Comparison of ENCODE assay signal across 9 mouse cellular contexts in genomic region chr4:116703804-116704203, GRCm38 (mm10). TPM values are rescaled to one million over a fixed set of nuclear protein-coding genes. Genes with fewer than 3 reads are reported as not detected.
A peak's percentile ranks its signal among the peaks of the same experiment; 100 is the strongest.
DNase-seq lines count a peak whose midpoint lies in the region; ATAC-seq and TF ChIP-seq lines count a peak whose summit lies in the region.
"Had no signal": no experiment of that assay in that cellular context is flagged by ENCODE, and none has a peak within 500 bp of the region (broad histone marks: within the 10 kb centered on the region; RNA-seq: fewer than 3 reads in every experiment).

No protein-coding gene starts in this region.

- no peak overlapping the region for H3K4me3 ChIP-seq in forebrain, postnatal 0 days (ENCODE audit: low read depth, low read length)
- H3K4me3 ChIP-seq in forebrain, embryonic 15.5 days: no peak overlapping the region
- H3K4me3 ChIP-seq in bone marrow macrophage, adult 2 months (ENCODE audit: insufficient read depth, low read length): no peak overlapping the region
- H3K4me3 ChIP-seq: liver, embryonic 15.5 days had no signal

- no peaks in the 10 kb centered on the region for H3K9me3 ChIP-seq in forebrain, postnatal 0 days (ENCODE audit: low read length)
- no peaks in the 10 kb centered on the region for H3K9me3 ChIP-seq in forebrain, embryonic 15.5 days
- H3K9me3 ChIP-seq: liver, embryonic 15.5 days had no signal

- no peaks in the 10 kb centered on the region for H3K27me3 ChIP-seq in forebrain, postnatal 0 days (ENCODE audit: insufficient read depth, low read length)
- no peaks in the 10 kb centered on the region for H3K27me3 ChIP-seq in forebrain, embryonic 15.5 days
- no peaks in the 10 kb centered on the region for H3K27me3 ChIP-seq in splenic B cell, adult 2 months (ENCODE audit: control insufficient read depth, insufficient read depth, low read length, poor library complexity, severe bottlenecking)
- H3K27me3 ChIP-seq: liver, embryonic 15.5 days had no signal

- H3K27ac ChIP-seq in forebrain, postnatal 0 days (ENCODE audit: low read depth, low read length): no peak overlapping the region
- no peak overlapping the region for H3K27ac ChIP-seq in forebrain, embryonic 15.5 days (replicated peaks)
- H3K27ac ChIP-seq in bone marrow macrophage, adult 2 months (ENCODE audit: insufficient read depth, low read depth, low read length): no peak overlapping the region
- H3K27ac ChIP-seq: liver, embryonic 15.5 days had no signal

- DNase-seq in forebrain, postnatal 0 days: peak; percentile 70
- peak; percentile 88 for DNase-seq in CD4-positive, CD25-positive, alpha-beta regulatory T cell, adult 2 months (ENCODE audit: low read depth, low spot score)
- DNase-seq in kidney, postnatal 10 days: peak; percentile 87
- peak; percentile 86 for DNase-seq in lung, postnatal 36 days
- peak; percentile 87 for DNase-seq in splenic B cell, adult 2 months (ENCODE audit: low read depth, low spot score)

- H3K9ac ChIP-seq in forebrain, postnatal 0 days: no peak overlapping the region
- H3K9ac ChIP-seq in forebrain, embryonic 15.5 days (replicated peaks): no peak overlapping the region
- H3K9ac ChIP-seq: liver, embryonic 15.5 days had no signal

- no peak overlapping the region for H3K4me2 ChIP-seq in forebrain, postnatal 0 days (ENCODE audit: low read depth)
- H3K4me2 ChIP-seq in forebrain, embryonic 15.5 days (replicated peaks): no peak overlapping the region
- H3K4me2 ChIP-seq: liver, embryonic 15.5 days had no signal

- peak; percentile 74 for TF ChIP-seq CTCF in forebrain, postnatal 0 days (IDR thresholded peaks at IDR 0.05; ENCODE audit: low read depth)
- TF ChIP-seq CTCF in bone marrow macrophage, adult 2 months (IDR thresholded peaks at IDR 0.05; ENCODE audit: low read depth, low read length): peak; percentile 56

- no peak for ATAC-seq in forebrain, postnatal 0 days
- no peak for ATAC-seq in forebrain, embryonic 15.5 days (replicated peaks)
- ATAC-seq in erythroid progenitor cell, adult 5-6 weeks (replicated peaks; ENCODE audit: low FRiP score, poor library complexity, severe bottlenecking): 0 out of 2 replicates have a peak, but pooled peaks have one; percentile 39

- H3K4me1 ChIP-seq in forebrain, postnatal 0 days (ENCODE audit: insufficient read depth): no peaks in the 10 kb centered on the region
- H3K4me1 ChIP-seq in forebrain, embryonic 15.5 days: peaks cover 8% of the 10 kb centered on the region
- H3K4me1 ChIP-seq in bone marrow macrophage, adult 2 months (ENCODE audit: control insufficient read depth, insufficient read depth, low read length): 0 out of 2 replicates have a peak, but pooled peaks cover 3% of the 10 kb centered on the region

- 33% methylated on average over 6 of the region's 6 CpGs for WGBS in forebrain, postnatal 0 days
- WGBS in forebrain, embryonic 15.5 days: 39% methylated on average over 6 of the region's 6 CpGs

- H3K36me3 ChIP-seq in forebrain, postnatal 0 days (ENCODE audit: insufficient read depth): peaks cover 9% of the 10 kb centered on the region
- H3K36me3 ChIP-seq in forebrain, embryonic 15.5 days: peaks cover 19% of the 10 kb centered on the region
- H3K36me3 ChIP-seq in splenic B cell, adult 2 months (ENCODE audit: control insufficient read depth, insufficient read depth, low read length, poor library complexity, severe bottlenecking): 0 out of 2 replicates have a peak, but pooled peaks cover 4% of the 10 kb centered on the region

- TF ChIP-seq POLR2A in bone marrow macrophage, adult 2 months (IDR thresholded peaks at IDR 0.05; ENCODE audit: borderline replicate concordance, low read depth, low read length): no peak

RNA-seq across cellular contexts. Expression of gene Mmachc, which starts 4.4 kb away (rescaled TPM):
- 19.6 and 23.0 TPM in 2 replicates for total RNA-seq in forebrain, postnatal 0 days (2014; rRNA removed)
- polyA plus RNA-seq in forebrain, postnatal 0 days (2015; fragmentation: Nextera tagmentation; extraction: Ambion mirVana): 16.4 and 21.9 TPM in 2 replicates
- 25.5 and 27.7 TPM in 2 replicates for polyA plus RNA-seq in forebrain, embryonic 15.5 days (2015; fragmentation: Nextera tagmentation; extraction: Ambion mirVana)
- polyA plus RNA-seq in bone marrow macrophage, adult 2 months (2012; ENCODE audit: insufficient read depth, insufficient read length, missing spikeins): 3.6 and 4.5 TPM in 2 replicates
- total RNA-seq in erythroid progenitor cell, adult 5-6 weeks (2015; ENCODE audit: low replicate concordance): 2.9 and 12.6 TPM in 2 replicates
- total RNA-seq in erythroid progenitor cell, adult 5-6 weeks (2017; ENCODE audit: low replicate concordance): 1.5 and 3.6 TPM in 2 replicates

RNA-seq across cellular contexts. Expression of gene Ccdc163, which starts 4.5 kb away (rescaled TPM):
- 13.2 and 15.2 TPM in 2 replicates for total RNA-seq in forebrain, postnatal 0 days (2014; rRNA removed)
- polyA plus RNA-seq in forebrain, postnatal 0 days (2015; fragmentation: Nextera tagmentation; extraction: Ambion mirVana): 5.3 and 5.7 TPM in 2 replicates
- 17.2 and 19.5 TPM in 2 replicates for polyA plus RNA-seq in forebrain, embryonic 15.5 days (2015; fragmentation: Nextera tagmentation; extraction: Ambion mirVana)
- polyA plus RNA-seq in bone marrow macrophage, adult 2 months (2012; ENCODE audit: insufficient read depth, insufficient read length, missing spikeins): 54.8 and 71.5 TPM in 2 replicates
- total RNA-seq in erythroid progenitor cell, adult 5-6 weeks (2015; ENCODE audit: low replicate concordance): 61.2 and 127 TPM in 2 replicates
- 11.7 and 21.4 TPM in 2 replicates for total RNA-seq in erythroid progenitor cell, adult 5-6 weeks (2017; ENCODE audit: low replicate concordance)

RNA-seq across cellular contexts. Expression of gene Tesk2, which starts 16.9 kb away (rescaled TPM):
- total RNA-seq in forebrain, postnatal 0 days (2014; rRNA removed): 2.6 and 2.9 TPM in 2 replicates
- polyA plus RNA-seq in forebrain, postnatal 0 days (2015; fragmentation: Nextera tagmentation; extraction: Ambion mirVana): 1.2 and 1.9 TPM in 2 replicates
- 4.3 and 5.5 TPM in 2 replicates for polyA plus RNA-seq in forebrain, embryonic 15.5 days (2015; fragmentation: Nextera tagmentation; extraction: Ambion mirVana)
- polyA plus RNA-seq in bone marrow macrophage, adult 2 months (2012; ENCODE audit: insufficient read depth, insufficient read length, missing spikeins): 13.2 and 15.2 TPM in 2 replicates
- total RNA-seq in erythroid progenitor cell, adult 5-6 weeks (2015; ENCODE audit: low replicate concordance): 5.0 and 17.2 TPM in 2 replicates
- total RNA-seq in erythroid progenitor cell, adult 5-6 weeks (2017; ENCODE audit: low replicate concordance): 2.8 and 3.6 TPM in 2 replicates

RNA-seq across cellular contexts. Expression of gene Prdx1, which starts 18.5 kb away (rescaled TPM):
- 204 and 235 TPM in 2 replicates for total RNA-seq in forebrain, postnatal 0 days (2014; rRNA removed)
- polyA plus RNA-seq in forebrain, postnatal 0 days (2015; fragmentation: Nextera tagmentation; extraction: Ambion mirVana): 593 and 661 TPM in 2 replicates
- polyA plus RNA-seq in forebrain, embryonic 15.5 days (2015; fragmentation: Nextera tagmentation; extraction: Ambion mirVana): 481 and 490 TPM in 2 replicates
- 2,298 and 2,420 TPM in 2 replicates for polyA plus RNA-seq in bone marrow macrophage, adult 2 months (2012; ENCODE audit: insufficient read depth, insufficient read length, missing spikeins)
- total RNA-seq in erythroid progenitor cell, adult 5-6 weeks (2015; ENCODE audit: low replicate concordance): 99.3 and 104 TPM in 2 replicates
- total RNA-seq in erythroid progenitor cell, adult 5-6 weeks (2017; ENCODE audit: low replicate concordance): 39.4 and 52.6 TPM in 2 replicates

RNA-seq across cellular contexts. Expression of gene Akr1a1, which starts 52.3 kb away (rescaled TPM):
- total RNA-seq in forebrain, postnatal 0 days (2014; rRNA removed): 596 and 675 TPM in 2 replicates
- 908 and 1,057 TPM in 2 replicates for polyA plus RNA-seq in forebrain, postnatal 0 days (2015; fragmentation: Nextera tagmentation; extraction: Ambion mirVana)
- 775 and 779 TPM in 2 replicates for polyA plus RNA-seq in forebrain, embryonic 15.5 days (2015; fragmentation: Nextera tagmentation; extraction: Ambion mirVana)
- 1,749 and 1,754 TPM in 2 replicates for polyA plus RNA-seq in bone marrow macrophage, adult 2 months (2012; ENCODE audit: insufficient read depth, insufficient read length, missing spikeins)
- 130 and 134 TPM in 2 replicates for total RNA-seq in erythroid progenitor cell, adult 5-6 weeks (2015; ENCODE audit: low replicate concordance)
- total RNA-seq in erythroid progenitor cell, adult 5-6 weeks (2017; ENCODE audit: low replicate concordance): 99.1 and 124 TPM in 2 replicates
